Mouse (Mus musculus) olfactory bulb, adult 2 months (tissue): ENCODE measurements around the gene Slc25a47.

Source experiments
- CTCF ChIP-seq: fragments of 200-500 bp; IDR thresholded peaks from 2 replicates; pipeline ENCODE4 v1.5.1; 2012; ENCODE audit warnings: low read depth, mild to moderate bottlenecking, low read length, moderate library complexity; ENCODE audit not compliant: insufficient read depth
- POLR2A ChIP-seq: fragments of 200-500 bp; IDR thresholded peaks from 2 replicates; pipeline ENCODE4 v1.6.1; 2012; ENCODE audit warnings: mild to moderate bottlenecking, low read depth, low read length, moderate library complexity; ENCODE audit not compliant: insufficient read depth

GRCm38 (mm10) chr12:108826282-108826957 is 9.4 kb upstream of the Slc25a47 start:
- TF ChIP-seq CTCF (no peak), POLR2A (no peak)
